Mouse (Mus musculus) spleen, embryonic (tissue): ENCODE measurements around the gene Gpc6.

ENCODE experiments used
- CTCF ChIA-PET: fragments of 350-600 bp; sonication (Branson Sonifier 250); formaldehyde crosslinking; loops from one replicate; lab custom pipeline; 2022; lab: Charles Lee

Gpc6 gene

GRCm38 (mm10) chr14:117854498-117854897 lies 929.4 kb downstream of the Gpc6 start:
- CTCF ChIA-PET: no interaction called here

- CTCF ChIA-PET: no interaction called here
Measured at GRCm38 (mm10) chr14:117871268-117871667, 946.2 kb downstream of the Gpc6 start.

GRCm38 (mm10) chr14:117879313-117879712 lies 954.2 kb downstream of the Gpc6 start:
- CTCF ChIA-PET: no interaction called here

GRCm38 (mm10) chr14:117881112-117881511 lies 956.0 kb downstream of the Gpc6 start:
- CTCF ChIA-PET: no interaction called here

GRCm38 (mm10) chr14:117882222-117882621 lies 957.1 kb downstream of the Gpc6 start:
- CTCF ChIA-PET: no interaction called here

- CTCF ChIA-PET: no interaction called here
Measured at GRCm38 (mm10) chr14:117889653-117890052, 964.5 kb downstream of the Gpc6 start.

- CTCF ChIA-PET: no interaction called here
Measured at GRCm38 (mm10) chr14:117891426-117891825, 966.3 kb downstream of the Gpc6 start.

- CTCF ChIA-PET: no interaction called here
Measured at GRCm38 (mm10) chr14:117892026-117892425, 966.9 kb downstream of the Gpc6 start.

GRCm38 (mm10) chr14:117894869-117895538 lies 969.9 kb downstream of the Gpc6 start:
- CTCF ChIA-PET: no interaction called here

GRCm38 (mm10) chr14:117895539-117895912 lies 970.4 kb downstream of the Gpc6 start:
- CTCF ChIA-PET: no interaction called here

GRCm38 (mm10) chr14:117904300-117904699 lies 979.2 kb downstream of the Gpc6 start:
- CTCF ChIA-PET: no interaction called here

GRCm38 (mm10) chr14:117905701-117906100 lies 980.6 kb downstream of the Gpc6 start:
- CTCF ChIA-PET: no interaction called here

GRCm38 (mm10) chr14:117906361-117906760 lies 981.2 kb downstream of the Gpc6 start:
- CTCF ChIA-PET: no interaction called here

- CTCF ChIA-PET: no interaction called here
Measured at GRCm38 (mm10) chr14:117908231-117908920, 983.3 kb downstream of the Gpc6 start.

- CTCF ChIA-PET: no interaction called here
Measured at GRCm38 (mm10) chr14:117909046-117909445, 983.9 kb downstream of the Gpc6 start.

GRCm38 (mm10) chr14:117910323-117910722 lies 985.2 kb downstream of the Gpc6 start:
- CTCF ChIA-PET: no interaction called here

GRCm38 (mm10) chr14:117912624-117913270 lies 987.6 kb downstream of the Gpc6 start:
- CTCF ChIA-PET: no interaction called here

GRCm38 (mm10) chr14:117916577-117916976 lies 991.5 kb downstream of the Gpc6 start:
- CTCF ChIA-PET: no interaction called here

GRCm38 (mm10) chr14:117918724-117919123 lies 993.6 kb downstream of the Gpc6 start:
- CTCF ChIA-PET: no interaction called here

- CTCF ChIA-PET: interaction anchor here (0.6 kb wide), 1 partner anchor 159 kb away, joined by 11 read pairs; no protein-coding TSS in a partner anchor
Measured at GRCm38 (mm10) chr14:117919612-117920011, 994.5 kb downstream of the Gpc6 start.

- CTCF ChIA-PET: no interaction called here
Measured at GRCm38 (mm10) chr14:117921393-117922014, 996.4 kb downstream of the Gpc6 start.

GRCm38 (mm10) chr14:117923667-117924066 lies 998.6 kb downstream of the Gpc6 start:
- CTCF ChIA-PET: no interaction called here
